ENCODE assay signal across 8 mouse cellular contexts in the genomic region with DNA sequence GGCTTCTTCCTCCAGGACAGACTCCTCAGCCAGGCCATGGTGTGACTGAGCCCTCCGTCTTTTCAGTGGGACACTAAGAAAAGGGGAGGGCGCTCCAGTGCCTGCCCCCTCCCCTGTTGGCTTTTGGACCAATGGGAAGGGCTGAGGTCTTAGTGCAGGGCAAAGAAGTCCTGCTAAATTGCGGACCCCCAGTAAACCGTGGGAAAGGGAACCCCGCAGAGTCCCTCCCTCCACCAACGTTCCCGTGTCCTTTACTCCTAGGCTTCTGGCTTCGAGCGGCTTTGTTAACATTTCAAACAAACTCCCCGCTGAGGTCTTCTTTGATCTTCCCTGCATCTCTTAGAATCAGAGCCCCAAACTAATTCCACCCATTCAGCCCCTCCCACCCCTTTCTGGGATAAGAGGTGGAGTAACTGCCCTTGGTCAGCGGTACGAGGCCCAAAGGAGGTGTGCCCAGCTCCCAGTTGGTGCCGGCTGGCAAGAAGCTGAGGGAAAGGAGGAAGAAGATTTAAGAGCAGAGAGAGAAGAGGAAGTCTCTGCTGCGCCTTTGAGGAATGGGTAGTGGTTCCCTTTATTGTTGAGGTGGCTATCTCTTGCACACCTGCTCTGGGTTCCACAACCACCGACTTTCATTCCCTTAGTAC. TPM values are rescaled to one million over a fixed set of nuclear protein-coding genes. Genes with fewer than 3 reads are reported as not detected.
DNase-seq lines count a peak whose midpoint lies in the region; ATAC-seq lines count a peak whose summit lies in the region.

No protein-coding gene starts in this region.

- ATAC-seq in embryonic facial prominence, embryonic 14.5 days (ENCODE audit: low read depth) = no peak; the same call in 1 of the 2 replicates
- ATAC-seq in midbrain, embryonic 14.5 days (ENCODE audit: low FRiP score, low TSS enrichment) = no peak

- H3K9ac ChIP-seq in embryonic facial prominence, embryonic 14.5 days (ENCODE audit: low read depth, low read length) = no peak overlapping the region
- H3K9ac ChIP-seq in midbrain, embryonic 14.5 days (replicated peaks; ENCODE audit: low read length) = no peak overlapping the region

- H3K4me2 ChIP-seq in embryonic facial prominence, embryonic 14.5 days (ENCODE audit: low read depth, low read length) = peak overlapping the region; percentile 35
- H3K4me2 ChIP-seq in midbrain, embryonic 14.5 days (ENCODE audit: low read length) = peak overlapping the region; percentile 27

- H3K27ac ChIP-seq in embryonic facial prominence, embryonic 14.5 days (replicated peaks; ENCODE audit: low read depth, low read length) = no peak overlapping the region
- H3K27ac ChIP-seq in midbrain, embryonic 14.5 days (replicated peaks; ENCODE audit: low read depth, low read length) = no peak overlapping the region

- no peaks in the 10 kb centered on the region for H3K36me3 ChIP-seq in embryonic facial prominence, embryonic 14.5 days (ENCODE audit: control insufficient read depth, insufficient read depth, low read length)
- H3K36me3 ChIP-seq in midbrain, embryonic 14.5 days (ENCODE audit: control insufficient read depth, insufficient read depth, low read length) = no peaks in the 10 kb centered on the region

- H3K4me1 ChIP-seq in embryonic facial prominence, embryonic 14.5 days (ENCODE audit: control insufficient read depth, insufficient read depth, low read length) = peaks cover 23% of the 10 kb centered on the region
- H3K4me1 ChIP-seq in midbrain, embryonic 14.5 days (ENCODE audit: control insufficient read depth, insufficient read depth, low read length) = peaks cover 15% of the 10 kb centered on the region

- H3K27me3 ChIP-seq in embryonic facial prominence, embryonic 14.5 days (replicated peaks; ENCODE audit: control insufficient read depth, insufficient read depth, low read length) = peaks cover 32% of the 10 kb centered on the region
- H3K27me3 ChIP-seq in midbrain, embryonic 14.5 days (ENCODE audit: control insufficient read depth, insufficient read depth, low read length) = peaks cover 43% of the 10 kb centered on the region

- no peaks in the 10 kb centered on the region for H3K9me3 ChIP-seq in embryonic facial prominence, embryonic 14.5 days (ENCODE audit: control insufficient read depth, low read length)
- no peaks in the 10 kb centered on the region for H3K9me3 ChIP-seq in midbrain, embryonic 14.5 days (ENCODE audit: control insufficient read depth, low read length)

- H3K4me3 ChIP-seq in embryonic facial prominence, embryonic 14.5 days (ENCODE audit: low read depth, low read length) = no peak overlapping the region
- no peak overlapping the region for H3K4me3 ChIP-seq in midbrain, embryonic 14.5 days (replicated peaks; ENCODE audit: low read depth, low read length)

- 5% methylated on average over 14 of the region's 15 CpGs for WGBS in embryonic facial prominence, embryonic 14.5 days
- WGBS in midbrain, embryonic 14.5 days = 1% methylated on average over 15 of the region's 15 CpGs

- DNase-seq in adrenal gland, adult 8-10 months = peak; percentile 40
- DNase-seq in adrenal gland, postnatal 4 days (ENCODE audit: low spot score in 2 of 2) = no peak
- no peak for DNase-seq in embryonic facial prominence, embryonic 14.5 days (ENCODE audit: low spot score)
- DNase-seq in kidney, postnatal 10 days = peak; percentile 53
- DNase-seq in midbrain, embryonic 14.5 days = peak; percentile 69
- DNase-seq in right cerebral cortex, postnatal 10 days (ENCODE audit: low spot score in 2 of 2) = no peak
- no peak for DNase-seq in cerebellum, adult 8-10 months
- DNase-seq in cerebellum, adult 18-20 months = no peak

RNA-seq across cellular contexts. Expression of a gene that starts 9.6 kb away (rescaled TPM):
- total RNA-seq in adrenal gland, adult 8-10 months (2022) = 10 to 100 TPM; 23.9 to 44.8 (median 34.4) TPM
- total RNA-seq in adrenal gland, postnatal 4 days (2021) = 10 to 100 TPM; 15.7 to 21.0 TPM
- polyA plus RNA-seq in embryonic facial prominence, embryonic 14.5 days (2014; fragmentation: Nextera tagmentation; extraction: Ambion mirVana) = 6.1 and 6.2 TPM in 2 replicates
- polyA plus RNA-seq in midbrain, embryonic 14.5 days (2014; fragmentation: Nextera tagmentation; extraction: Ambion mirVana) = 7.0 and 8.4 TPM in 2 replicates

RNA-seq across cellular contexts. Expression of a gene that starts 35.8 kb away (rescaled TPM):
- total RNA-seq in adrenal gland, adult 8-10 months (2022) = 1 to 10 TPM in 3 of 4 experiments, under 1 TPM in 1; 0.73 to 2.5 (median 1.1) TPM
- total RNA-seq in adrenal gland, postnatal 4 days (2021) = 1 to 10 TPM; 3.8 to 4.4 TPM
- 7.9 and 11.7 TPM in 2 replicates for polyA plus RNA-seq in embryonic facial prominence, embryonic 14.5 days (2014; fragmentation: Nextera tagmentation; extraction: Ambion mirVana)
- 0.34 and 0.54 TPM in 2 replicates for polyA plus RNA-seq in midbrain, embryonic 14.5 days (2014; fragmentation: Nextera tagmentation; extraction: Ambion mirVana)

Comparison
In these comparisons a context has a peak if more than half of its experiments do, and no peak if none do; other contexts are left out.
1. DNase-seq: peak in adrenal gland, adult 8-10 months (single experiment), kidney, postnatal 10 days (single experiment) and midbrain, embryonic 14.5 days (single experiment); none in adrenal gland, postnatal 4 days (0 of 2), embryonic facial prominence, embryonic 14.5 days (single experiment), right cerebral cortex, postnatal 10 days (0 of 2), cerebellum, adult 8-10 months (single experiment) and cerebellum, adult 18-20 months (0 of 2).